Mouse (Mus musculus) heart, adult 8-10 months (tissue): Measurements from ENCODE around the gene Igfn1. TPM values are rescaled to one million over a fixed set of nuclear protein-coding genes. Genes with fewer than 3 reads are reported as not detected.
A peak's percentile ranks its signal among the peaks of the same experiment; 100 is the strongest.

ENCODE experiments used
- DNase-seq: peaks from one replicate; pipeline ENCODE4 v3.0.0; 2022; ENCODE audit warnings: low spot score
- total RNA-seq, 4 experiments: library from RNA; stranded (reverse); gene quantifications; 2 replicates each; pipeline ENCODE4 v1.2.4; 2022

Igfn1 gene
- under 1 TPM; 0.05 to 0.16 (median 0.10) TPM for total RNA-seq

GRCm38 (mm10) chr1:136006292-136006748 is at the start of gene Igfn1:
Igfn1 (minus strand) TSS chr1:136006342.
- no peak for DNase-seq

- no peak for DNase-seq
These were observed 49.6 kb upstream of the Igfn1 start for GRCm38 (mm10) chr1:136055771-136056170.

DNA sequence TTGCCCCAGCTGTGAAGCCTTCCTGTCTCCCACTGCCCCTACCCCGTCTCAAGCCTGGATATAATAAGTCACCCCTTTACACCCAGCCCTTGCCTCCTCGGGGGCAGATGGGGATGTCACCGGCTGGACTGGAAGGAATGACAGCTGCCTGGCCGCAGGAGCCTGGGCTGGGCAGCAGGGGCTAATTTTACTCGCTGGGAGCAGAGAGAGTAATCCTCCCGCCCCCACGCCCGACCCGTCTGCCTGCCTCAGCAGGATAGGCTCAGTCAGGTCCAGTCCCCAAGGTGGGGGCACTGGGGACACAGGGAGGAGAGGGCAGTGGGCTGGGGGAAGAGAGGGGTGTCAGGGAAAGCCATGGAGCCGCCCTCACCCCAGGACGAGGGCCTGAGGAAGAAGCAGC is 46.4 kb upstream of the Igfn1 start, which contains the start of gene Cacna1s:
Gene Cacna1s (plus strand): TSS at position 204 of the 400 bp plus-strand sequence.
- no peak for DNase-seq

GRCm38 (mm10) chr1:136051465-136051864 is 45.3 kb upstream of the Igfn1 start:
- peak; percentile 73 for DNase-seq

- no peak for DNase-seq
These were observed 44.8 kb upstream of the Igfn1 start for GRCm38 (mm10) chr1:136051013-136051315.

DNA sequence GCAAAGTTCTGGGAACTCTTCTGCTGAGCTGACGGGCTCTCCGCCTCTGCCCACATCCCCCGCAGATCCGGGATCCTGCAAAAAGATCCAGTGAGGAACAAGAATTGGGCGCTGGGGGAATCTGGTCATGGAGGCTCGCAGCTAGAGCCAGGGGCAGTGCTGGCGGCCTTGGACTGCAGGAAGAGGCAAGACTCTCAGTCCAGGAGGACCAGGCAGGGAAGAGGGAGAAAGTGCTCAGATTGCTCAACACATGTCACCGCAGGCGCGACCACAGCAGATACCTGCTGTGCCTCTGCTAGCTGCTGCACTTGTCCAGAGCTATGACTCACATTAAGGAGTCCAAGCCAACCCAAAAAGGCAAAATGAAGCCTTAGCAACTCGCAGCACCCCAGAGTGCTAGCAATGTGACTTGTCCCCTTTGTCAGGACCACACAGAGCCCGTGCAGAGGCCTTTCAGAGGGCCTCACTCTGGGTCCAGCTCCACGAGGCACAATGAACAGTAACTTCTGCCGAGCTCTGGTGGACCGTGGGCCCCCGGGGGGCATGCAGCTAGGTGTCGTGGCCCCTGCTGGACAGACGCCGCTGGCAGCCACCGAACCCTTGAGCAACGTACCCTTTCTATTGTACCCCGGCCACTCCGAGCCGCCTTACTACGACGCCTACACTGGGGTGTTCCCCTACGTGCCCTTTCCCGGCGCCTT is 44.3 kb upstream of the Igfn1 start, which contains the start of gene Ascl5:
Gene Ascl5 (plus strand): TSS at position 493 of the 701 bp plus-strand sequence.
- no peak for DNase-seq

GRCm38 (mm10) chr1:136047894-136048293 is 41.8 kb upstream of the Igfn1 start:
- DNase-seq: no peak

DNA sequence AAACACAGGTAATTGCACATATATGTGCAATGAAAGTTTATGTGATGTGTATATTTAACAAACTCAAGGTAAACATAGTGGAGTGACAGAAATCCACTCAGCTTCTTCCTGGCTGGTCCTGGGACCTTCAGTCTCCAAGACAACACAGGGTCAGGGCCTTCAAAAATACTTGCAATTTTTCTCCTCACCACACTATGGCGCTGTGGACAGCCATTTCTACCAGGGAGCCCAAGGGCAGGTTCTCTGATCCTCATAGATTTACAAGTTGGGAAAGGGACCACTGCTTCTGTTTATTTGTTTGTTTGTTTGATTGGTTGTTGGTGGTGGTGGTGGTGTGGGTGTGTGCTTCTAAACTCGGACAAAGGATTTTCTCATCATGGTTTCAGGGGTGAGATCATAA is 41.3 kb upstream of the Igfn1 start:
- DNase-seq: peak; percentile 8

- DNase-seq: peak; percentile 28
These were observed 39.6 kb upstream of the Igfn1 start for GRCm38 (mm10) chr1:136045774-136046173.

- no peak for DNase-seq
These were observed 34.7 kb upstream of the Igfn1 start for GRCm38 (mm10) chr1:136040874-136041273.

DNA sequence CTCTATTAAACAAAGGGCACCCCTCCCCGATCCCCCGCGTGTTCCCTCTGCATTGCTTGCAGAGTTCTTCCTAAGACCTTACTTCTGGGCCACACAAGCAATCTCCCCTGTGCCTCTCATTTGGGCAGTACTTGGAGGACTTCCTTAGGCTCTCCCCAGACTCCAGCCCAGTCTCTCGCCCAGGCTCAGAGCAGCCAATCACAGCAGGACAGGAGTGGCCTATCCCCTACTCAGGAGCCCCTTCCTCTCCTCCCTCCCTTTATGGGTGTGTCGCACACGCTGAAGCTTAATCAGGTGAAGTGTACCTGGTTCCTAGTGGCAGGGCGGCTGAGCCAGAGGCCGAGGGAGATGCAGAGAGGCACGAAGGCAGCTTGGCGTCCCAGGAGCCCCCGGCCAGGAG is 34.3 kb upstream of the Igfn1 start:
- DNase-seq: no peak

DNA sequence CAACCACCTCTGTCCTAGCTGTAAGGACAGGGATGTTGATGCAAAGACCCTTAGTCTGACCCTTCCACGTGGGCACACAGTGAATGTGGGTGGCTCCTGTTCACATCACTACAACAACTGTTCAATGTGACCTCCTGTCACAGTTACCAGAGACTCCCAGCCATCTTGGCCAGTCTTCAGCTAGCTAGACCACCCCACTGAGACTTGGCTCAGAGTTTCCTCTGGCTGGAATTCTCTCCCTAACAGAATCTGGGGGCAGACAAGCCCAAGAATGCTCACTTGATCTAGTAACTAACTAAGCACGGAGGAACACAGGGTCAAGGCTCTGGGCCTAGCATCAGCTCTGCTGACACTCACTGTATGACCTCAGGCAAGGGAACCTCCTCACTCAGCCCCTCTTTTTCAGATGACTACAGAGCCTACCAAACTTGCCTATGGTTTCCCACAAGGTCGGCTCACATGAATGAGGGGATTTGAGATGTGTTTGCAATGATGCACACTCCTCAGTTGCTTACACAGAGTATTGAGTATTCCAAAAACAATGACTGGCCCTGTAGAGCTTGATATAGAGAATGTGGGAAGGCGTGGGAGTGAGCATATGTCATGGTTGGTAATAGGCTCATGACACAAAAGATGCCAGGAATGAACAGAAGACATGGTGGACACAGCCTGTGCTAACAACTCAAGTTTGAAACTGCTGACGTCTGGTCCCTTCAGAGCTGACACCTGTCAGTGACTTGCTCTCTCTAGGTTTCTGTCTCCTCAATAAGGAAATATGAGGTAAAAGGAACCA is 32.8 kb upstream of the Igfn1 start:
- DNase-seq: no peak

DNA sequence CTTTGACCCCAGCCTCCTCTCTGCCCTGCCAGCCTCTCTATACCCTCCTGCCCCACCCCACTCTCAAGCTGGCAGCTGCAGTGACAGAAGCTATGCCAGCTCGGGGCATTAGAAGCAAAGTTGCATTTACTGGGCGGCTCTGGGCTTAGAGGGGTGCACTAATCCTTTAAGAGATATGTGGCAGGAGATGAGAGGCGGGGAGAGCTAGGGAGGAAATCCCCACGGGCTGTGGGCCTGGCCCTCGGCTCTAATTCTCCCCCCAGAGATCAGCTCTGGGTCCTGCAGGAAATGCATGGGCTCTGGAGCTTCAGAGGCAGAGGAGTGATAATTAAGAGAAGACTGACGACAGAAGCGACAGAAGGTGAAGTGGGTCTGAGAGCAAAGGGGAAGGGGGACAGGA is 26.8 kb upstream of the Igfn1 start:
- no peak for DNase-seq

GRCm38 (mm10) chr1:136031697-136032096 is 25.6 kb upstream of the Igfn1 start:
- no peak for DNase-seq

DNA sequence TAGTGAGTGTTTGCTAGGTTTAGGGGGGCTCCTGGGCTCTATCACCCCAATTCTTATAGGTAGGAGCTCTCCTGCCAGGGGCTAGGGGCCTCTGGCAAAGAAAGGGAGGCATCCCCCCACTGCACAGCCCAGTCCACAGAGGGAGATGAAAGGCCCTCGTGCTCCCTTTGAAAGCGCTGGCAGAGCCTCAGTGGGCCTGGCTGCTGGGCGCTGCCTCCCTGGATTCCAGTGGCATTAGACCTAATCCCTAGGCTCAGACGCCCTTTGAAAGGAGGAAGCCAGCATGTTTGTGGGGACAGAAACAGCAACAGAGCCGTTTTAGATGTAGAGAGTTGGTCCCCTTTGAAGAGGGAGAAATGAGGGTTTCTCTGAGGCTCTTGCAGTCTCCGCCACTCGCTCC is 24.1 kb upstream of the Igfn1 start:
- no peak for DNase-seq

GRCm38 (mm10) chr1:136018390-136019189 is 12.4 kb upstream of the Igfn1 start:
- DNase-seq: no peak

GRCm38 (mm10) chr1:136017907-136018313 is 11.8 kb upstream of the Igfn1 start:
- peak; percentile 93 for DNase-seq

DNA sequence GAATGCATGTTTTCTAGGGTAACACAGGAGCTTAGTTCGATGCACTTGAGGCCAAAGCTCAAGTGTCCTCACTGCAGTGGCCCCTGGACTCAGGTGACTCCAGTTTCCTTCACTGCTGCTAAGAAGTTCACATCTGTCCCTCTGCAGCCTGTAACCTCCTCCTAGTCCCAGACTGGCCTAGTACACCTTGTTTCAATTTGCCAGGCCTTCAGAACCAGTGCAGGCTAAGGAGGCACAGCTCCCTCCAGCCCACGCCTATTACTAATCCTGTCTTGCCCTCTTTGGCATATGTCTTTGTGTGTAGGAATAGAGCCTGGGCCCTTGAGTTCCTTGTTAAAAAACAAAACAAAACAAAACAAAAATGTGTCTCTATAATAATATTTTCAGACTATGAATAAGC is 11.2 kb upstream of the Igfn1 start:
- DNase-seq: no peak

DNA sequence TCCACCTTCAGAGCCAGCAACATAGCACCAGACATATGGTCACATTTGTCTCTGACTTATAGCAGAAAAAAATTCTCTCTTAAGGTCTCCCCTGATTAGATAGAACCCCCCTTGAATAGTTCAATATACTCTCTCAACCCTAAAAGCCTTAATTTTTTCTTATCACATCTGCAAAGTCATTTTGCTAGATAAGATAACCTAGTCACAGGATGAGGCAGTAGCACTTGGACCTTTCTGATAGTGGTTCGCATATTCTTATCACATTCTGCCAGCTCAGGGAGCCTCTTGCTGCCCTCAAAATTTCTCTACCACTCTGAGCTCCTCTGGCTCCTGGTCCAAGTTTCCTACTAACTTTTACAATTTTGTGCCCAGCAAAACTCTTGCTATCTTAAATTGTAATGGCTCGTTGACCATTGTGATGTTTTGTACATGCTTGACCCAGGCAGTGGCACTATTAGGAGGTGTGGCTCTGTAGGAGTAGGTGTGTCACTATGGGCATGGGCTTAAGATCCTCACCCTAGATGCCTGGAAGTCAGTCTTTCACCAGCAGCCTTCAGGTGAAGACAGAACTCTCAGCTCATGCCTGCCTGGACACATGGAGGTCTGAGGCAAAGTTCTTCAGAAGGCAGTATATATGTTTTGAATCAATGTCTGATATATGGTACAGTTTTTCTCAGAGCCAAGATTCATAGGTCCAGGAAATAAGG is 8.8 kb upstream of the Igfn1 start:
- no peak for DNase-seq

- no peak for DNase-seq
These were observed 7.4 kb upstream of the Igfn1 start for GRCm38 (mm10) chr1:136013513-136013912.

GRCm38 (mm10) chr1:136010247-136010646 is 4.1 kb upstream of the Igfn1 start:
- no peak for DNase-seq

- DNase-seq: no peak
These were observed 2.0 kb upstream of the Igfn1 start for GRCm38 (mm10) chr1:136008159-136008533.
